Comparison of ENCODE assay signal across 9 mouse cellular contexts in the genomic region with DNA sequence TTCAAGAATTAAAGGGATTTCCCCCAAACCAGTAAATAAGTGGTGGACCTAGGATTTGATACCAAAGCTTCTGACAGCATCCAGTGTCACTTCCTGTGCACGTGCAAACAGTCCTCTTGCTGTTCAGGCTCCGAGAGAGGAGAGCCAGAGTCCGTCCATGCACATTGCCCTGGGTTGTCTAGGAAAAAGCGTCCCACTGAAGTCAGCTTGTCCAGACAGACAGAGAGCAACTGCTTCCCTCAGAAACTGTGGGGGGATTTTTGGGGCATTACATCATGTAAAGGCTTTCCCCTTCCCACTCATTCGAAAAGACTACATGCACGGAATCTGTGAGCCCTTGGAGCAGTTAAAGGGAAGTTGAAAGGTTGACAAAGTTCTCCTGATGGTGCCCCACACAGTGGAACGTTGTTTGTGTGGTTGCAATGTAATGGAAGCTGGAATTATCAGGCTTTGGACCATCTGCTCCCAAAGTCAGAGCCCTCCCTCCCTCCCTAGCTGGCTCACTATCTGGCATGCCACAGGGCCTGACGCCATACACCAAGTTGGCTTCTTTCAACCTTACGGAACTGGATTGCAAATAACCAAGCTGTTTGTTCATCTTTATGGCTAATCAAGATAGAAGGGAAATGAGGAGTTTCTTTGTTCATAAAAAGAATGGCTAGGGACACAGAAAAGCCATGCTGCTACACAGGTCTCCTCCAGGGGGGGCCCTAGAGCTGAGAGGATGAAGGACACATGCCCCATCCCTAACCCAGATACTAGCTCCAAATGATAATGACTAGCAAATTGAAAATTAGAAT. TPM values are rescaled to one million over a fixed set of nuclear protein-coding genes. Genes with fewer than 3 reads are reported as not detected.
DNase-seq lines count a peak whose midpoint lies in the region; ATAC-seq and TF ChIP-seq lines count a peak whose summit lies in the region.
"Had no signal": no experiment of that assay in that cellular context is flagged by ENCODE, and none has a peak within 500 bp of the region (broad histone marks: within the 10 kb centered on the region; RNA-seq: fewer than 3 reads in every experiment).

No protein-coding gene starts in this region.

- H3K9ac ChIP-seq in liver, embryonic 12.5 days, result no peak overlapping the region

- no peak overlapping the region for H3K4me3 ChIP-seq in gastrocnemius, adult 2 months
- no peak overlapping the region for H3K4me3 ChIP-seq in liver, embryonic 12.5 days

- TF ChIP-seq CTCF in gastrocnemius, adult 2 months (IDR thresholded peaks at IDR 0.05), result peak; percentile 79

- peak overlapping the region; percentile 60 for H3K27ac ChIP-seq in gastrocnemius, adult 2 months
- peak overlapping the region; percentile 39 for H3K27ac ChIP-seq in liver, embryonic 12.5 days
- H3K27ac ChIP-seq: macrophage had no signal

- no peaks in the 10 kb centered on the region for H3K36me3 ChIP-seq in liver, embryonic 12.5 days

- intact Hi-C loops in gastrocnemius, adult 2 months (cut with DNase I), result loop anchor here (5.0 kb wide), 1 partner anchor 36 kb away; a partner anchor contains a TSS
- intact Hi-C loops in heart, postnatal 14 days (cut with DNase I), result no loop called here

- H3K4me2 ChIP-seq in liver, embryonic 12.5 days, result no peak overlapping the region

- peaks cover 54% of the 10 kb centered on the region for H3K4me1 ChIP-seq in liver, embryonic 12.5 days

- 35% methylated on average over 9 of the region's 9 CpGs for WGBS in liver, embryonic 12.5 days (ENCODE audit: insufficient replicate concordance)

- H3K9me3 ChIP-seq in liver, embryonic 12.5 days (replicated peaks), result no peaks in the 10 kb centered on the region

- DNase-seq in gastrocnemius, adult 2 months, result peak; percentile 65
- no peak for DNase-seq in gastrocnemius, postnatal 25 days
- peak; percentile 58 to 69 for DNase-seq in CD8-positive naive resting alpha-beta T cell, adult 2 months (ENCODE audit: low read depth in 2 of 2, low spot score in 2 of 2)
- peak; percentile 75 to 76 for DNase-seq in cerebellum, postnatal 10 days
- DNase-seq in heart, postnatal 14 days, result peak; percentile 74 to 75
- peak; percentile 35 to 73 for DNase-seq in spleen, adult 18-20 months
- no peak for DNase-seq in frontal cortex, postnatal 36 days (ENCODE audit: low spot score in 2 of 2)

- no peaks in the 10 kb centered on the region for H3K27me3 ChIP-seq in liver, embryonic 12.5 days (replicated peaks)

- ATAC-seq in liver, embryonic 12.5 days, result peak; percentile 32; the same call in 1 of the 2 replicates

RNA-seq across cellular contexts. Expression of a gene that starts 37.9 kb away (rescaled TPM):
- 10 to 100 TPM in 1 of 2 experiments, 1 to 10 TPM in 1; 7.0 to 11.7 TPM for total RNA-seq in gastrocnemius, adult 2 months (2021)
- 10 to 100 TPM; 11.2 to 11.5 TPM for total RNA-seq in gastrocnemius, postnatal 25 days (2021)
- total RNA-seq in heart, postnatal 14 days (2021), result 10 to 100 TPM; 18.8 to 19.4 TPM
- 5.7 and 6.1 TPM in 2 replicates for polyA plus RNA-seq in liver, embryonic 12.5 days (2016; fragmentation: Nextera tagmentation; extraction: Ambion mirVana)

Comparison
In these comparisons a context has a peak if more than half of its experiments do, and no peak if none do; other contexts are left out.
1. DNase-seq: peak in gastrocnemius, adult 2 months (single experiment), CD8-positive naive resting alpha-beta T cell, adult 2 months (2 of 2), cerebellum, postnatal 10 days (2 of 2), heart, postnatal 14 days (2 of 2) and spleen, adult 18-20 months (2 of 2); none in gastrocnemius, postnatal 25 days (single experiment) and frontal cortex, postnatal 36 days (0 of 2).